Mouse (Mus musculus): Measurements from ENCODE around the gene Arhgef18. TPM values are rescaled to one million over a fixed set of nuclear protein-coding genes. Genes with fewer than 3 reads are reported as not detected.

Gene Arhgef18
- polyA plus RNA-seq, 1 experiment from 2014 or later, result 10.0 TPM

DNA sequence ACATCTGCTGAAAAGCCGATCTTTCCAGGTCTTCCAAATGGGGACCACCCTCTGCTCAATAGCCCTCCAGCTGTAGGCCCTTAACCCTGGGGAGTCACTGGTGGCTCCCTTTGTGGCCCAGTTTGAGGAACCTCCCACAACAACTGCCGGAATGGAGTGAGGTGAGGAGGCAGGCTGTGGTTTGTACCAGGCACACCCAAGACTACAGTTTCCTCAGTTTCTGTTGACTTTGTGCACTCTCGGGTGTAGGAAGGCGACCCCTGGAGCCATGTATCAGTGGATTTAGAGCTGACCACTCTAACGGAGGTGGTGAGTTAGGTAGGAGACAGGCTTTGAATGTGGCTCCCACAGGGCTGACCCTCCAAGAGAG is 38.4 kb upstream of the Arhgef18 start:
- 55% methylated on average over 5 of the region's 5 CpGs for WGBS
- H3K36me3 ChIP-seq (ENCODE audit: control insufficient read depth, insufficient read depth, low read length), result no peaks in the 10 kb centered on the region
- no peaks in the 10 kb centered on the region for H3K4me1 ChIP-seq (ENCODE audit: control insufficient read depth, insufficient read depth, low read length)
- H3K27me3 ChIP-seq (ENCODE audit: control insufficient read depth, insufficient read depth, low read length), result no peaks in the 10 kb centered on the region
- H3K4me3 ChIP-seq (replicated peaks; ENCODE audit: low read length), result 0 out of 2 replicates have a peak overlapping the region, but pooled peaks have one; percentile 5
- H3K4me2 ChIP-seq (ENCODE audit: low read depth, low read length), result no peak overlapping the region; the same call in 1 of the 2 replicates
- ATAC-seq (ENCODE audit: insufficient read depth, low FRiP score), result peak; percentile 30; the same call in 1 of the 2 replicates
- no peaks in the 10 kb centered on the region for H3K9me3 ChIP-seq (replicated peaks; ENCODE audit: control insufficient read depth, low read length)
- H3K9ac ChIP-seq (ENCODE audit: low read length), result peak overlapping the region; percentile 47; the same call in 1 of the 2 replicates
- peak overlapping the region; percentile 81 for H3K27ac ChIP-seq (ENCODE audit: low read length)

DNA sequence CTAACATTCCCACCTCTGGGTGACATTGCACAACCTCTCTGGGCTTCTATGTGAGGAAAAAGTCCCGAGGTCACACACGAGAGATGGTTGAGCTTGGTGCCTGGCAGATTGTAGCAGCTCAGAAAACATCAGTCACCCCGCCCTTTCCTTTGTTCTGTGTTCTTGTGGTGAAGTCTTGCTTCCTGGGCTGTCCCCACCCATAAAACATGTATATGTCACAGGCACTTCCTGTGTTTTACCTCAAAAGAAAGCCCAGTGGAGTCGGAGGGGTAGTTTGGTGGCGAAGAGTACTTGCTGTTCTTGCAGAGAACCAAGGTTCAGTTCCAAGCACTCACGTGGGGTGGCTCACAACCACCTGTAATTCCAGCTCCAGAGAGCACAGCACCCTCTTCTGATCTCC is 37.2 kb upstream of the Arhgef18 start:
- no peak overlapping the region for H3K4me2 ChIP-seq (ENCODE audit: low read depth, low read length)
- no peak for ATAC-seq (ENCODE audit: insufficient read depth, low FRiP score)
- H3K9me3 ChIP-seq (replicated peaks; ENCODE audit: control insufficient read depth, low read length), result no peaks in the 10 kb centered on the region
- H3K27ac ChIP-seq (ENCODE audit: low read length), result no peak overlapping the region
- H3K27me3 ChIP-seq (ENCODE audit: control insufficient read depth, insufficient read depth, low read length), result no peaks in the 10 kb centered on the region
- H3K4me1 ChIP-seq (ENCODE audit: control insufficient read depth, insufficient read depth, low read length), result no peaks in the 10 kb centered on the region
- no peak overlapping the region for H3K4me3 ChIP-seq (replicated peaks; ENCODE audit: low read length)
- H3K9ac ChIP-seq (ENCODE audit: low read length), result no peak overlapping the region
- 82% methylated on average over 6 of the region's 6 CpGs for WGBS
- no peaks in the 10 kb centered on the region for H3K36me3 ChIP-seq (ENCODE audit: control insufficient read depth, insufficient read depth, low read length)

DNA sequence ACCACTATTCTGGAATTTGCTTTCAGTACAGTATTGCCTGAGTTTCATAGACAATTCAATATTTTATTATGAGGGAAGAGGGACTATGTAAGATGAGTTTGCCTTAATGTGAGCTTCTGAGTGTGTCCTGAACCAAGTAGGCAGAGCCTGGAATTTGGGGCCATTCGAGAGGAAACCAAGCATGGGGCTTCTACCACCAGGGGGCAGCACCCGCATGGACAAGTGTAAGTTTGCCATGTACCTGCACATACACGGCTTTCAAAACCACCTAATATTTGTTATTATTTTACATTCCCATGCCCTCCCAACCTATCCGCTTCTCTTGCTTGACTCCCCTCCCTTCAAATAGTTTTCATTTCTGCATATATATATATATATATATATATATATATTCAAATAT is 34.7 kb upstream of the Arhgef18 start:
- 6% methylated on average over 4 of the region's 4 CpGs for WGBS
- no peaks in the 10 kb centered on the region for H3K9me3 ChIP-seq (replicated peaks; ENCODE audit: control insufficient read depth, low read length)
- no peak overlapping the region for H3K4me3 ChIP-seq (replicated peaks; ENCODE audit: low read length)
- no peak overlapping the region for H3K9ac ChIP-seq (ENCODE audit: low read length)
- H3K36me3 ChIP-seq (ENCODE audit: control insufficient read depth, insufficient read depth, low read length), result no peaks in the 10 kb centered on the region
- no peak overlapping the region for H3K27ac ChIP-seq (ENCODE audit: low read length)
- no peaks in the 10 kb centered on the region for H3K27me3 ChIP-seq (ENCODE audit: control insufficient read depth, insufficient read depth, low read length)
- H3K4me2 ChIP-seq (ENCODE audit: low read depth, low read length), result no peak overlapping the region
- H3K4me1 ChIP-seq (ENCODE audit: control insufficient read depth, insufficient read depth, low read length), result no peaks in the 10 kb centered on the region
- no peak for ATAC-seq (ENCODE audit: insufficient read depth, low FRiP score)

DNA sequence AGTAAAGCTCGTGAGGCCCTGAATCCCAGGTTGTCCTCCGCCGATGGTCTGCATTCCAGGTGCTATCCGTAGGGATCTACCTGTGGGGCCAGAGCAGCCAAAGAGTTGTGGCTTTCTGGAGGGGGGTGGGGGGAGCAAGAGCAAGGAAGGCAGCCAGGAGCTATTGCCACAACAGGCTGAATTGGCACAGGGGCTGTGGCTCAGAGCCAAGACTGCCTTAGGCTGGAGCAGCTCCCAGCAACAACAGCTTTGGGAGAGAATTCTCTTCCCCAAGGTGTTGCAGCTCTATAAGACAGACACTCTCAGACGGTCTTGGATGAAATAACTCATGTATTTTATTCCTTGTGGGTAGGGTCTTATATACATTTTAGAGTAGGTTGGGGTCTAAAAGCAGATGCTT is 25.7 kb upstream of the Arhgef18 start:
- H3K36me3 ChIP-seq (ENCODE audit: control insufficient read depth, insufficient read depth, low read length), result no peaks in the 10 kb centered on the region
- H3K9ac ChIP-seq (ENCODE audit: low read length), result no peak overlapping the region

DNA sequence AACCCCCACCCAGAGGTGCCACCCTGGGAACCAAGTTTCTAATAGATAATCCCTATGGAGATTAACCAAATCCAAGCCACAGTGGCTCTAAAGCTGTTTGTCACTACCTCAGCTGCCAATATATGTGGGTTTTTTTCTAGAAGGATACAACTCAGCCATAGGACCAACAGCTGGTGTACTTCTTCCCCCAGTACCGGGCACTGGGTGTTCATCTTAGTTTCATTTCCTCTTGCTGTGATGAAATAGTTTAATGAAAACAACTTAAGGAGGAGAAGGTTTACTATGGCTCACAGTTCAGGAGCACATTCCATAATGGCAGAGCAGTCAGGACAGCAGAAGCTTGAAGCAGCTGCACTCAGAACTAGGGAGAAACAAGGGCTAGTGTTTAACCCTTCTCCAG is 24.7 kb upstream of the Arhgef18 start:
- ATAC-seq (ENCODE audit: insufficient read depth, low FRiP score), result no peak
- H3K4me2 ChIP-seq (ENCODE audit: low read depth, low read length), result no peak overlapping the region
- H3K4me1 ChIP-seq (ENCODE audit: control insufficient read depth, insufficient read depth, low read length), result no peaks in the 10 kb centered on the region
- no peak overlapping the region for H3K4me3 ChIP-seq (replicated peaks; ENCODE audit: low read length)
- no peaks in the 10 kb centered on the region for H3K27me3 ChIP-seq (ENCODE audit: control insufficient read depth, insufficient read depth, low read length)
- H3K9ac ChIP-seq (ENCODE audit: low read length), result no peak overlapping the region
- no peaks in the 10 kb centered on the region for H3K9me3 ChIP-seq (replicated peaks; ENCODE audit: control insufficient read depth, low read length)
- 63% methylated on average over 1 of the region's 1 CpGs for WGBS
- no peaks in the 10 kb centered on the region for H3K36me3 ChIP-seq (ENCODE audit: control insufficient read depth, insufficient read depth, low read length)
- H3K27ac ChIP-seq (ENCODE audit: low read length), result no peak overlapping the region

More for the DNA sequence above, 25.7 kb upstream of the Arhgef18 start:
- H3K4me3 ChIP-seq (replicated peaks; ENCODE audit: low read length), result no peak overlapping the region
- 81% methylated on average over 5 of the region's 5 CpGs for WGBS
- H3K27ac ChIP-seq (ENCODE audit: low read length), result no peak overlapping the region
- H3K27me3 ChIP-seq (ENCODE audit: control insufficient read depth, insufficient read depth, low read length), result no peaks in the 10 kb centered on the region
- no peak for ATAC-seq (ENCODE audit: insufficient read depth, low FRiP score)
- H3K9me3 ChIP-seq (replicated peaks; ENCODE audit: control insufficient read depth, low read length), result no peaks in the 10 kb centered on the region
- no peak overlapping the region for H3K4me2 ChIP-seq (ENCODE audit: low read depth, low read length)
- H3K4me1 ChIP-seq (ENCODE audit: control insufficient read depth, insufficient read depth, low read length), result no peaks in the 10 kb centered on the region

DNA sequence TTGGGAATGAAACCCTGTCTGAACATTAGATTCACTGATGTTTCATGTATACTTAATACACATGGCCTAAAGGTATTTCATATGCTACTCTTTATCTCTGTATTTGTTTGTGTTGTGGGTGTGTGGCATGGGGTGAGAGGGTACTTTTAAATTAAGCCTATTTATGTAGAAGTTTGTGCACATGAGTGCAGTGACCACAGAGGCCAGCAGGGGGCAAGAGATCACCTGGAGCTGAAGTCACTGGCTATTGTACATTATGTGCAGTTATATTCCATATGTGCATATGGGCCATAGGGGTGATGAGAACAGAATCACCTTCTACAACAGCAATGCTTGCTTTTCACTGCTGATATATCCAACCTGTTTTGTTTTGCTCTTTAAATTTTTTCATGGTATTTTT is 17.1 kb upstream of the Arhgef18 start:
- Histone ChIP-seq H3K27ac (ENCODE audit: low read length) (no peak overlapping the region), H3K27me3 (ENCODE audit: control insufficient read depth, insufficient read depth, low read length) (no peaks in the 10 kb centered on the region), H3K9ac (ENCODE audit: low read length) (no peak overlapping the region), H3K4me1 (ENCODE audit: control insufficient read depth, insufficient read depth, low read length) (no peaks in the 10 kb centered on the region), H3K36me3 (ENCODE audit: control insufficient read depth, insufficient read depth, low read length) (no peaks in the 10 kb centered on the region), H3K4me3 (replicated peaks; ENCODE audit: low read length) (no peak overlapping the region), H3K9me3 (replicated peaks; ENCODE audit: control insufficient read depth, low read length) (no peaks in the 10 kb centered on the region; the same call in 1 of the 2 replicates), H3K4me2 (ENCODE audit: low read depth, low read length) (no peak overlapping the region)
- no peak for ATAC-seq (ENCODE audit: insufficient read depth, low FRiP score)

DNA sequence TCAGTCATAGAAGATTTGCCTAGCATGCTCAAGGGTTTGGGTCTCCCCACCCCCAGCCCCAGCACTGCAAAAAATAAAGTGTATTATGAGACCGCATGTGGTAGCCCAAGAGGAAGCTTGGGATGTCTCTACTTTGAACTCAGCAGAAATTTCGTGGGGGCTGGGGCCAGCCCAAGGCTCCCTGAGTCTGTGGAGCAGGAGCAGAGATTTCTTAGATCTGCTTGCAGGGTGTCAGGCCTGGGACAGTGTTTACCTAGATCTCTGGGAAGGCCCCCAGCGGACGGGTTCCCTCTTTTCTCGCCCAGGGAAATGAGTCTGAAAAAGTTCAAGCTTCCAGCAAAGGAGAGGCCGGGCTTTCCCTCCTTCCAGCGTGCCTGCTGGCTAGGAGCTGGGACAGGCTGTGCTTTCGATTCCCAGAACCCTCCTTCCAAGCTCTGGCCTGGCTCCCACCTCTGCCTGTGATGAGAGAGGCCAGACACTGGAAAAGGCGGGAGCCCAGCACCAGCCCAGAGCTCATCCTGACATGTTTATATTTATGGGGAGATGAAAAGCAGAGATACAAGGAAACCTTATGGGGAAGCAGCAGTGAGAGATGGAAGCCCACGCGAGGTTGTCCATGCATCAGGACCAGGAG is 16.0 kb upstream of the Arhgef18 start:
- WGBS, result 37% methylated on average over 11 of the region's 11 CpGs
- H3K4me1 ChIP-seq (ENCODE audit: control insufficient read depth, insufficient read depth, low read length), result no peaks in the 10 kb centered on the region
- H3K27ac ChIP-seq (ENCODE audit: low read length), result peak overlapping the region; percentile 80
- no peaks in the 10 kb centered on the region for H3K36me3 ChIP-seq (ENCODE audit: control insufficient read depth, insufficient read depth, low read length)
- H3K27me3 ChIP-seq (ENCODE audit: control insufficient read depth, insufficient read depth, low read length), result no peaks in the 10 kb centered on the region
- H3K4me3 ChIP-seq (replicated peaks; ENCODE audit: low read length), result no peak overlapping the region
- H3K9ac ChIP-seq (ENCODE audit: low read length), result peak overlapping the region; percentile 8; the same call in 1 of the 2 replicates
- ATAC-seq (ENCODE audit: insufficient read depth, low FRiP score), result peak; percentile 91
- no peak overlapping the region for H3K4me2 ChIP-seq (ENCODE audit: low read depth, low read length)
- no peaks in the 10 kb centered on the region; the same call in 1 of the 2 replicates for H3K9me3 ChIP-seq (replicated peaks; ENCODE audit: control insufficient read depth, low read length)

DNA sequence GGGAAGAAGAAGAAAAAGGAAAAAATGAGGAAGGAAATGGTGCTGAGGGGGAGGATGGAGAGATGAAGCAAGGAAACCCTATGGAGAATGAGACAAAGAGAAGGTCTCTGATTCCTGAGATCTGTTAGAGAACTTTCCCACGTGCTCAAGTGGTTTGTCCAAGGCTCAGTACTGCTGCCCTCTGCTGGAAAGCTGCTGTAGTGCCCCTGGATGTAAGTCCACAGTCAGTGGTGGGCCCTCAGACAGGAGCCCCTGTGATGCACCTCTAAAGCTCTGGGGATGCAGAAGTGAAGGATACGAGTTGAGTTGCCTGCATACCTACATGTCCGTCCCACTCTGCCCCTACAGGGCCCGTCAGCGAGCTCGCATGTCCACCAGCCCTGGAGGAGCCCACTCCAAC is 5.5 kb upstream of the Arhgef18 start:
- Histone ChIP-seq H3K27ac (ENCODE audit: low read length) (no peak overlapping the region), H3K4me1 (ENCODE audit: control insufficient read depth, insufficient read depth, low read length) (no peaks in the 10 kb centered on the region), H3K4me3 (replicated peaks; ENCODE audit: low read length) (no peak overlapping the region), H3K9ac (ENCODE audit: low read length) (no peak overlapping the region), H3K9me3 (replicated peaks; ENCODE audit: control insufficient read depth, low read length) (no peaks in the 10 kb centered on the region), H3K4me2 (ENCODE audit: low read depth, low read length) (no peak overlapping the region), H3K36me3 (ENCODE audit: control insufficient read depth, insufficient read depth, low read length) (no peaks in the 10 kb centered on the region), H3K27me3 (ENCODE audit: control insufficient read depth, insufficient read depth, low read length) (no peaks in the 10 kb centered on the region)
- 39% methylated on average over 6 of the region's 6 CpGs for WGBS
- peak; percentile 54; the same call in 1 of the 2 replicates for ATAC-seq (ENCODE audit: insufficient read depth, low FRiP score)

DNA sequence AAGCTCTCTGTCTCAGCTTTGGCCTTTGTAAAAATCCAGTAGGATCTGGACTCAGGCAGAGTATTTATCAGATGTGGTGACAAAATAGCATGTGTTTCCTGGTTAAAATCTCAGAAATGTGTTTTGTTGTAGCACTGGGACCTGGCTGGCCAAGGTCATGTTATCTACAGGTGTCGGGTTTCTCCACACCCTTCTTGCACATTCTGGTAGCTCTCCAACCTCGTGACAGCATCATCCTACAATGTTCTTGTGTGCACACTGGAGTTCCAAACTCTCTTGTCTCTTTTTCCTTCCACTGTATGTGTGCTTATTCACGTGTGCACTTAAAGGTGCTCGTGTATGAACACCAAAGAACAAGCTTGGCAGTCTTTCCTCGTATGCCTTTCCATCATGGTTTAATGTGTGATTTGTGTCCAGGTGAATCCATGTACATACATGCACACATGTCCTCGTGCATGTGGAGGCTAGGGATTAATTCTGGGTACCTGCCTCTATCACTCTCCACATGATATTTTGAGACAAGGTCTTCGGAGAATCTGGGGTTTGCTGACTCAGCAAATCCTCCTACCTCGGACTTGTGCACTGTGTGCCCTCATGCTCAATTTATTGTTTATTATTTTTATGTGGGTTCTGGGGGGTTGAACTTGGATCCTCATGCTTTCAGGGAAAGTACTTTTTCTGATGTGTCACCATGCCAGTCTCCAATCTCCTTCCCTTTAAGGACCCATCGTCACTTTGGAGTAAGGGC is 4.0 kb upstream of the Arhgef18 start:
- no peak for ATAC-seq (ENCODE audit: insufficient read depth, low FRiP score)
- H3K4me1 ChIP-seq (ENCODE audit: control insufficient read depth, insufficient read depth, low read length), result peaks cover 3% of the 10 kb centered on the region; the same call in 1 of the 2 replicates
- no peaks in the 10 kb centered on the region for H3K9me3 ChIP-seq (replicated peaks; ENCODE audit: control insufficient read depth, low read length)
- H3K4me2 ChIP-seq (ENCODE audit: low read depth, low read length), result no peak overlapping the region
- no peaks in the 10 kb centered on the region for H3K27me3 ChIP-seq (ENCODE audit: control insufficient read depth, insufficient read depth, low read length)
- H3K27ac ChIP-seq (ENCODE audit: low read length), result no peak overlapping the region
- H3K36me3 ChIP-seq (ENCODE audit: control insufficient read depth, insufficient read depth, low read length), result no peaks in the 10 kb centered on the region
- WGBS, result 64% methylated on average over 9 of the region's 9 CpGs
- no peak overlapping the region for H3K9ac ChIP-seq (ENCODE audit: low read length)
- H3K4me3 ChIP-seq (replicated peaks; ENCODE audit: low read length), result no peak overlapping the region
